Mouse (Mus musculus) liver, adult 2 months (tissue): ENCODE results near the gene Smarcd2. TPM values are rescaled to one million over a fixed set of nuclear protein-coding genes. Genes with fewer than 3 reads are reported as not detected.

Experiments used
- DNase-seq: peaks from one replicate; pipeline ENCODE4 v3.0.0-alpha.2; 2011; ENCODE audit warnings: low read depth, low spot score; ENCODE audit errors: extremely low read depth
- H3K27ac ChIP-seq: fragments of 200-500 bp; replicated peaks from 2 replicates; pipeline ENCODE4 v1.5.1; 2012; ENCODE audit warnings: low read depth, mild to moderate bottlenecking, control low read depth, inconsistent platforms, low read length; ENCODE audit not compliant: insufficient read depth
- H3K27me3 ChIP-seq: fragments of 200-500 bp; 2 replicates; pipeline ENCODE4 v1.6.1; 2012; ENCODE audit warnings: mild to moderate bottlenecking, moderate library complexity, low read length, inconsistent platforms; ENCODE audit not compliant: control insufficient read depth, insufficient read depth
- H3K36me3 ChIP-seq: fragments of 200-500 bp; 2 replicates; pipeline ENCODE4 v1.6.1; 2012; ENCODE audit warnings: low read length, inconsistent platforms; ENCODE audit not compliant: control insufficient read depth, insufficient read depth
- H3K4me1 ChIP-seq: fragments of 200-500 bp; 2 replicates; pipeline ENCODE4 v1.6.1; 2011; ENCODE audit warnings: low read length; ENCODE audit not compliant: control insufficient read depth, insufficient read depth
- H3K4me3 ChIP-seq: fragments of 200-500 bp; 2 replicates; pipeline ENCODE4 v1.5.1; 2011; ENCODE audit warnings: low read depth, mild to moderate bottlenecking, control low read depth, low read length, moderate library complexity; ENCODE audit not compliant: insufficient read depth
- H3K79me2 ChIP-seq: fragments of 200-500 bp; 2 replicates; pipeline ENCODE4 v1.6.1; 2012; ENCODE audit warnings: inconsistent platforms, mild to moderate bottlenecking, low read length, moderate library complexity; ENCODE audit not compliant: control insufficient read depth, insufficient read depth
- H3K9ac ChIP-seq: fragments of 200-500 bp; 2 replicates; pipeline ENCODE4 v1.6.1; 2012; ENCODE audit warnings: low read depth, mild to moderate bottlenecking, control low read depth, inconsistent platforms, low read length
- CTCF ChIP-seq: fragments of 200-500 bp; IDR thresholded peaks from 2 replicates; pipeline ENCODE4 v1.5.1; 2011; ENCODE audit warnings: low read depth, low read length, control low read depth
- POLR2A ChIP-seq: fragments of 200-500 bp; IDR thresholded peaks from 2 replicates; pipeline ENCODE4 v1.6.1; 2011; ENCODE audit warnings: low read length, control low read depth; ENCODE audit not compliant: insufficient read depth; ENCODE audit errors: extremely low read depth
- WGBS: fragments of 180-500 bp; shearing (Covaris S2); methylation state at CpG from one replicate; pipeline ENCODE4 v1.1.7; 2018; 5-methylcytosine and 5-hydroxymethylcytosine counted together
- polyA plus RNA-seq: library from polyadenylated mRNA; depleted of rRNA; stranded (reverse); fragments of >200 nt; gene quantifications from 2 replicates; pipeline ENCODE4 v1.2.3, GENCODE M21; 2012; rRNA removed
- total RNA-seq: library from RNA; depleted of rRNA; stranded (reverse); fragments of >200 nt; gene quantifications from 2 replicates; pipeline ENCODE4 v1.2.3, GENCODE M21; 2014; rRNA removed

Gene Smarcd2
- total RNA-seq (70.1 and 70.3 TPM in 2 replicates), polyA plus RNA-seq (67.3 and 84.8 TPM in 2 replicates)

- H3K27ac ChIP-seq, result peak within 1 kb of the TSS; percentile 91
- DNase-seq, result peak; percentile 94
- peak within 1 kb of the TSS; percentile 96 for H3K4me3 ChIP-seq
- no peaks in the 10 kb centered on the region for H3K36me3 ChIP-seq
- H3K79me2 ChIP-seq, result peaks cover 15% of the 10 kb centered on the region; the same call in 1 of the 2 replicates
- H3K4me1 ChIP-seq, result peaks cover 28% of the 10 kb centered on the region
- under 1% methylated on average over 72 of the region's 72 CpGs for WGBS
- no peaks in the 10 kb centered on the region for H3K27me3 ChIP-seq
- H3K9ac ChIP-seq, result peak within 1 kb of the TSS; percentile 94
- TF ChIP-seq POLR2A (peak; percentile 90), CTCF (no peak)
These were observed at the start of gene Smarcd2 for GRCm38 (mm10) chr11:106272644-106273310. TSS of gene Smarcd2 (minus strand) at chr11:106272972.

DNA sequence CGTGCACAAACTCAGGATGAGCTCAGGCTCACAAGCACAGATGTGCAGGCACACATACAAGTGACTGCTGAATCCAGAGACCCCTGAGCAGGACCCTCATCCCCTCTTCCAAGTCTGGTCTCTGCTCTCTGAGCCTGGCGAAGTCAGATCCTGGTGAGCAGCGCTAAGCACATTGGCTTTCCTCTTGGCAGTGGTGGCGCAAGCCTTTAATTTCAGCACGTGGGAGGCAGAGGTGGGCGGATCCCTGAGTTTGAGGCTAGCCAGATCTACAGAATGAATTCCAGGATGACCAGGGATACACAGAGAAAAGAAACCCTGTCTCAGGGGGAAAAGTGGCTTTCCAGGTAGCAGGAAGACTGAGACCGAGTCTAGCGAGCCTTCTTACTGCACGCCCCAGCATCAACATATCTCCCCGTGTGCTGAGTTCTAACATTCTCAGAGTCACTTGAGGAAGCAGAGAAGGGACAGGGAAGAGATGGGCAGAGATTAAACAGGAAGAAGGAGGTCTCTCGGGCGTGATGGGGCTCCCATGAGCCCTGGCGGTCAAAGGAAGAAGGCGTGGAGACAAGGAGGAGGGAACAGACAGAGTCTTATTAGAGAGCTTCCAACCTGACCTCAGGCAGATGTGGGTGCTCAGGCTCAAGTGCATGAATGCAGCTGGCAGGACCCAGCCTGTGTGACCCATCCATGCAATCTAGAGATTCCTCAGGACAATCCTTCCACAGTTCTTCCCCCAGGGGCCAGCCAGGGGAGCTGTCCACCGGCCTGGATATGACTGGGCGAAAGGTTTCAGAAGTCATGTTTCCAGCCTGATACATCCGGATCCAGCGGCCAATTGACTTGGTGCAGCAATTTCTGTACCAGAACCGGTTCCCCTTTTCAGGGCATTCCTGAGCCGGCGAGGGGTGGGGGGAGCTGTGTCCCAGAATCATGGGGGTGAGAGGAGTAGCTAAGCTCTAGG is 45.9 kb upstream of the Smarcd2 start:
- H3K36me3 ChIP-seq, result no peaks in the 10 kb centered on the region
- no peak overlapping the region for H3K9ac ChIP-seq
- H3K27me3 ChIP-seq, result no peaks in the 10 kb centered on the region
- H3K4me1 ChIP-seq, result no peaks in the 10 kb centered on the region
- no peak overlapping the region; the same call in 1 of the 2 replicates for H3K27ac ChIP-seq
- DNase-seq, result peak; percentile 25
- no peak overlapping the region for H3K4me3 ChIP-seq
- 64% methylated on average over 21 of the region's 21 CpGs for WGBS
- H3K79me2 ChIP-seq, result no peaks in the 10 kb centered on the region
- no peak for TF ChIP-seq CTCF
- no peak for TF ChIP-seq POLR2A

GRCm38 (mm10) chr11:106317801-106318200 is 45.0 kb upstream of the Smarcd2 start:
- H3K4me1 ChIP-seq, result no peaks in the 10 kb centered on the region
- H3K36me3 ChIP-seq, result no peaks in the 10 kb centered on the region
- TF ChIP-seq POLR2A (no peak), CTCF (no peak)
- no peak overlapping the region for H3K9ac ChIP-seq
- H3K4me3 ChIP-seq, result no peak overlapping the region
- no peak for DNase-seq
- no peak overlapping the region for H3K27ac ChIP-seq
- no peaks in the 10 kb centered on the region for H3K27me3 ChIP-seq
- WGBS, result 83% methylated on average over 7 of the region's 7 CpGs
- H3K79me2 ChIP-seq, result no peaks in the 10 kb centered on the region

DNA sequence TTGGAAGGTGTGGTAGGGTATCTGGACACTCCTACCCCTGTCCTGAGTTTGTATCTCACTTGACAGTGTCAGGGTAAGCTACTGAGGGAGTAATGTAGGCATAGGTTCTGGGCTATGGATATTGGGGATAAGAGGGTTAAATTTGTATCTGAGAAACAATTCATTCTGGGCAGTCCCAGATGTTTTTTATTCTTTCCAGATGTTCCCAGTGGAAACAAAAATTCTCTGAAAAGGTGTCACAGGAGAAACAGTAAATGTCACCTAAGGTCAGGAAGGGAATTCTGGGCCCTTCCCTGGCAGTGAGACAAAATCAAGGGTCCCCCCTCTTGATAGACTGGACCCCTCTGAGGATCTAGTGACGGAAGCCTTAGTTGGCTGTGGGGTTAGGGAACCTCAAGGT is 43.6 kb upstream of the Smarcd2 start:
- Histone ChIP-seq H3K4me1 (no peaks in the 10 kb centered on the region), H3K27me3 (no peaks in the 10 kb centered on the region), H3K4me3 (no peak overlapping the region), H3K79me2 (no peaks in the 10 kb centered on the region), H3K27ac (no peak overlapping the region), H3K36me3 (no peaks in the 10 kb centered on the region), H3K9ac (no peak overlapping the region)
- 92% methylated on average over 1 of the region's 1 CpGs for WGBS
- no peak for TF ChIP-seq CTCF
- no peak for TF ChIP-seq POLR2A
- no peak for DNase-seq

DNA sequence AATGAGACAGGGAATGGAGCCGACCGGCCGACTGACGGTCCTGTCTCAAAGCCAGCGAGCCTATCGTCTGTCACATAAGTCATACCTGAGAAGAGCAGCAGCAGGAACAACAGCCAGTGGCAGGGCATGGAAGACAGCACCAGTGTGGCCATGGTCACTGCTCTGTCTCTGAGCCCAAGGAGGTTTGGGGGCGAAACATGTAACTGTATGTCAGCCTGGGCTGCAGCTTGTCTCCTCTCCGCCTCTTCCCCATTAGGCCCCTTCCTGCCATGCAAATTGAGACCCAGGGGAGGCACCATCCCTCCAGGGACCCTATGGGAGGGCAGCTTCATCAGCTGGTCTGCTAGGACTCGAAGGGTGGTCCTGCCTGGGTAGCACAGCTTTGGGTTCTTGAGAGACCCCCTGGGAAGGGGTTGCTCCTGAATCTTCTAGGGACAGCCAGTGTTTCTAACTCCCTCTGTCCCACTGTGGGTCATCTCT is 41.6 kb upstream of the Smarcd2 start, which contains the start of gene Cd79b:
Cd79b (minus strand) TSS at position 430 of the 480 bp plus-strand sequence.
- H3K4me1 ChIP-seq, result no peaks in the 10 kb centered on the region
- H3K36me3 ChIP-seq, result no peaks in the 10 kb centered on the region
- 89% methylated on average over 9 of the region's 9 CpGs for WGBS
- no peak for TF ChIP-seq POLR2A
- no peak within 1 kb of the TSS for H3K9ac ChIP-seq
- H3K4me3 ChIP-seq, result no peak within 1 kb of the TSS
- no peak within 1 kb of the TSS for H3K27ac ChIP-seq
- H3K79me2 ChIP-seq, result no peaks in the 10 kb centered on the region
- no peak for DNase-seq
- H3K27me3 ChIP-seq, result no peaks in the 10 kb centered on the region
